Mouse (Mus musculus) right cerebral cortex, postnatal 36 days (tissue): ENCODE results near the gene Pak3.
"Not testable (repeated sequence)": the region's sequence is repeated elsewhere in the genome, so short reads cannot be mapped to it uniquely, and the experiment has no call there.

Source experiments
- DNase-seq, 2 experiments: peaks; one replicate each; pipeline ENCODE4 v3.0.0; 2022; ENCODE audit warnings: low spot score in 2 of 2, mixed read lengths in 1 of 2

Pak3 gene

DNA sequence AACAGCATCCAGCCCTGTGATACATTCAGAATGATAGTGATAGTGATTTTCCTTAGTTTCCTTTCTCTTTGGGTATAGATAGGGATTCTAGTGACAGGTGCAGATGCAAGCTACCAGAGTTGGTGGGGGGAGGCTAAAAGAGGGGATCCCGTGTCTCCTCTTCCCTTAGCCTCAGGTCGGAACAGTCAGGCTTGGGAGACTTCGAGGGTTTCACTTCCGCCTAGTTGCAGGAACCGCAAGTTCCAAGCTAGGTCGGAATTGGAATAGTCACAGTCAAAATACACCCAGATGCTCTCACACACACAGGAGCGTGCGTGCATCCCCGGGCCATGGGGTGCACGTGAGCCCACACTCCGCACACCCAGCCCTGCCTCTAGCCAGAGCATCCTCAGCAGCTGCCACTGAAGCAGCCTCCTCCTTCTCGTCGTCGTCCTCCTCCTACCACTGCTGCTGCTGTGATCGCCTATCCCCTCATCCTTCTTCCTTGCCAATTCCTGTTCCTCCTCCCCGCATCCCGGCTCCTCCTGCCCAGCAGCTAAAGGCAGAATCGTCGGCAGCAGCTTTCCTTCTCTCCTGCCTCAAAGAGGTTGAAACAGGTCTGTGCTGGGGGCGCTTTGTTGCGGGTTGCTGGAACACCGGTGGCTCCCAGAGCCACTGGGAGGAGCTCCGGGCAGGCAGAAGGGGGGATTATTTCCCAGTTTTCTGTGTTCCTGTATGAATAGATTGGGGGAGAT lies at the start of gene Pak3:
Gene Pak3 (plus strand): TSS at position 424 of the 734 bp plus-strand sequence.
- peak; percentile 36 to 50 for DNase-seq

DNA sequence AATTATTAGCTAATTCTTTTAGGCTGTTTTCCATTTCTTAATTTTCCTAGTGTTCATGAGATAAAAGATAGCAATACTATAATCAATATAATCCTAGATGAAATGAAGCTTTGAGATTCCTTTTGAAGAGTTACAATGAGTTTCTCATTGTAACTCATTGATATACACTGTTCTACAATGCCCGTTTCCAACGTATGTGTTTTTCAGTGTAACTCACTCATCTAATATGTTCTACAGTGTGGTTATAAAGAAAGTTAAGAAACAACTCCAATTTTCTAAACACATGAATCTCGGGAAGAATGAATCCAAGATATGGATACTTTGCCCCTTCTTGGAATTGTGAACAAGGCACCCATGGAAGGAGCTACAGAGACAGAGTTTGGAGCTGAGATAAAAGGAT lies 35.5 kb upstream of the Pak3 start:
- peak; percentile 98 to 100 for DNase-seq

DNA sequence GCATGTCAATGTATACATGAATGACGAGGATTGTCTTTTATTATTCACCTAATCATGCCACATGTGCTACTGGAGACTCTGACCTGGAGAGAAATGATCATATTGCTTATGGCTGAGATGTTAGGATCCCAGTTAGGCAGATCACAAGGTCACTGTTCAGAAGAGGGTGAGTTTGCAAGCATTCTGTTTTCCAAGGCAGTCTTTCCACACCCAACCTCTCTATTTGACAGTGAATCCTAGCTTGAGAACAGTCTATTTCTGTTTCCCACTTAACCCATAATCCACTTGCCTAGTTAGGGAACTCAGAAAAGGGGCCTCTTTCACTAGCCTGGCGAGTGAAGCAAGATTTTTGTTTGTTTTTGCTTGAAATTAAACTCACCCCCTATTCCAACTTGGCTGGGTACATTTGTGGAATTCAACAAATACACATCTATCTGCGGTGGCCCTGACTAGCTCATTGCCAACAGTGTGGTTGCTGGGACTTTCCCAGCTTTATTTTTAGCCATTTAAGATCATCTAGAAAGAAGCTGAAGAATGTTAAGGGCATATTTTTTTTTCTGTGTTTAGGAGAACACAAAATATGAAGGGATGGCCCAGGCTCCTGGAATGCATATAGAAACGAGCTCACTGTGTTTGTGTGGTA lies 17.2 kb upstream of the Pak3 start:
- DNase-seq: no peak

DNA sequence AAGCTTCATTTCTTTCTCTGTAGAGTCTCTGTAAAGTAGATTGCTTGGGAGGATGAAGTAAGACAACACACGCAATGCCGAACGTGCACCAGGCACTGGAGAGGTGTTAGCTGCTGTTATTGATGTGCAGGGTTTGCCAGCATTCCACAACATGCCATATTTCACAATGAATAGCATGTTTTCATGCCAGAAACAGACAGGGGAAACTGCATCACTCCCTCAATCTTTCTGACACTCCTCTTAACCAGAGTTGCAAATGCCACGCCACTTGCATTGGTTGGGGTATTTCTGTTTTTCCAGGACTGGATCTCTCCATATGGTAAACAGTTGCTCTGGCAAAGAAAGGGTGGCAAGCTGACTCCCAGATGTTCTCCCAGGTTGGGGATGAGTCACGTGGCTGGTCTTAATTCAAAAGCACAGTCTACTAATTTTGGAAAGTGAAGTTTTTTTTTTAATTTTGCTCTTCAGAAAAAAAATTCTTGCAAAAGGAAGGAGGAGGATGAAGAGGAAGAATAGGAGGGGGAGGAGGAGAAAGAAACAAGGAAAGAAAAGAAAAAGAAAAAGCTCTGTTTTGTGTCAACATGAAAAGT lies 16.5 kb upstream of the Pak3 start:
- no peak for DNase-seq

- DNase-seq: no peak
Measured at GRCm38 (mm10) chrX:143518917-143519316, 526 bp downstream of the Pak3 start.

GRCm38 (mm10) chrX:143519454-143519853 lies 1.1 kb downstream of the Pak3 start:
- not testable (repeated sequence) for DNase-seq

- no peak for DNase-seq
Measured at GRCm38 (mm10) chrX:143520195-143520594, 1.8 kb downstream of the Pak3 start.

DNA sequence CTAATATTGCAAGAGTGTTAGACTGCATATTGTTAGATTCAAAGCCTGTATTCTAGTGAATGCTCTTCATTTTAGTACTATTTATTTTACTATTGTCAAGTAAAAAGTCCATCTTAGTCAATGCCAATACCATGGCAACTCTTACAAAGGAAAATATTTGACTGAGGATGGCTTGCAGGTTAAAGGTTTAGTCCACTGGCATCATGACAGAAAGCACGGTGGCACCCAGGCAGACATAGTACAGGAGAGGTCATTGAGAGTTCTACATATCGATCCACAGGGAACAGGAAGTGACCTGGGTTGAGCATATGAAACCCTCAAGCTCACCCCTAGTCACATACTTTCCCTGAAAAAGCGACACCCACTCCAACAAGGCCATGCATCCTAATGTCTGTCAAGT lies 13.9 kb downstream of the Pak3 start:
- no peak for DNase-seq

GRCm38 (mm10) chrX:143533574-143533973 lies 15.2 kb downstream of the Pak3 start:
- DNase-seq: no peak

- DNase-seq: no peak
Measured at GRCm38 (mm10) chrX:143542756-143543155, 24.4 kb downstream of the Pak3 start.

GRCm38 (mm10) chrX:143543186-143543793 lies 24.9 kb downstream of the Pak3 start:
- no peak for DNase-seq

DNA sequence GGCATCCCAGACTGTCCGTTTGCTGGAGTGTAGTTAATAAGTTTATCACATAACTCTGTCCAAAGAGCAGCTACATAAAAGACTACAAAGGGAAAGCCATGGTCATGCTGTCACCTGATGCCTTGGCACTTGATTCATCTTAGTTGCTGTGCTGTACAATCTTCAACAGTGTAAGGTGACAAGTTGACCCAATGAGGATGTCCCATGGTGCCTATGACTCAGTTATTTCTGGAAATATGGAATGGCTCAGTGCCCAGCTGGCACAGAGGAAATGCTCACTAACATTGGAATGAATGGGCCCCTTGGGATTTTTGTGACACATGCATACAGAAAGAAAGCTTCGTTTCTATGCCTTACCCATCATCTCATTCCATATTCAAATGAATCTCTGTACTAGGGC lies 55.3 kb downstream of the Pak3 start:
- no peak for DNase-seq

- no peak for DNase-seq
Measured at GRCm38 (mm10) chrX:143579925-143580324, 61.5 kb downstream of the Pak3 start.

- DNase-seq: no peak
Measured at GRCm38 (mm10) chrX:143580458-143580959, 62.1 kb downstream of the Pak3 start.

GRCm38 (mm10) chrX:143606877-143607449 lies 88.6 kb downstream of the Pak3 start:
- DNase-seq: no peak

DNA sequence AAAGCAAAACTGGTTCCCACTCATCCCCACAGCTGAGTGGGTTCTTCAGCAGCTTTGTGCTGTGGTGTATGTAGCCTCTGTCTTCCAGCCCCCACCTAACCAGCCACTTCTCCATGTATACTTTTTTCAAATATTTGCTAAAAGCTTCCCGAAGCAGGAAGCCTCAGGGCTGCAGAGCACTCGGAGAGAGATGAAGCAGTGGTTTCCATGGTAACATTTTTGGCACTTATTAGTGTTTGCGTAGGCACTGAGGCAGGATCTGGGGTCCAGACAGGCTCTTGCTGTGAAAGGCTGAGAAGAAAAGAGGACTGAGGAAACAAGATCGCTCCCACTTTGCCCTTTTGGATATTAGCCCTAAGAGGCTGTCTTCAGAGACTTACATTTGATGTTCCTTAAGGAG lies 100.3 kb downstream of the Pak3 start:
- DNase-seq: peak; percentile 4 to 16

DNA sequence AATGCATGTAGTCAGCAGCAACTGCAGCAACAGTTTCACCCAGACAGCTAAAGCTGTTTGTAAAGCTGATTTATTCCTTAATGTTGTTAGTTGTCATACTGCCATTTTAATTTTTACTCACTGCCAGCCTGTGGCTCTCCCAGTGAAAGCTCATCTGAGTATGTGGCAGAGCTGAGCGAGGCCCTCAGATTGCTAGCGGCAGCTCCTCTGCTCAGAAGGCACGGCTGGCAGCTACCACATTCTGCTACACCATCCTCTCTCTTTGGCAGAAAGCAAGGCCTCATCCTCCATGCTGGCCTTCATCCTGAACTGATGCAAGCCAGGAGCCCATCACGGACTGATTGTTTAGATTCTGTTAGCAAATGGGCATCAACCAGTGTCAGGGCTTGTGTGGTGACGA lies 109.4 kb downstream of the Pak3 start:
- DNase-seq: no peak

DNA sequence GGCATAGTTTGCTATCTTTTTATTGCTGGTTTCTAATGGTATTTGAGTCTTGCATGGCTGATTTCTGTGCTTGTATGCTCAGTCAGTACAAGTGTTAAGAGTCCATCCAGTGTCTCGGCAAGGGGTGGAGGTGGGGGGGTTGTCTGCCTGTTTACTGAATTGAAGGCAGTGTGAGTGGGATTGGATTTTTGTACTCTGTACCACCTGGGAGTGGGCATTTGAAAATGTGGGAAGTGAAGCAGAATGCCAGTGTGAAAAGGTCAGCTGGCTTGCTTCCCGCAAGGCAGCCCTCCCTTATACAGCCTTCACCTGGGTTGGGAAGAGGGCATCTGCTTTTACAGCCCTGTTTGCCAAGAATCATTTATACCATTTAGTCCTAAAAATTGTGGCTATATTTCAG lies 125.5 kb downstream of the Pak3 start:
- DNase-seq: no peak

DNA sequence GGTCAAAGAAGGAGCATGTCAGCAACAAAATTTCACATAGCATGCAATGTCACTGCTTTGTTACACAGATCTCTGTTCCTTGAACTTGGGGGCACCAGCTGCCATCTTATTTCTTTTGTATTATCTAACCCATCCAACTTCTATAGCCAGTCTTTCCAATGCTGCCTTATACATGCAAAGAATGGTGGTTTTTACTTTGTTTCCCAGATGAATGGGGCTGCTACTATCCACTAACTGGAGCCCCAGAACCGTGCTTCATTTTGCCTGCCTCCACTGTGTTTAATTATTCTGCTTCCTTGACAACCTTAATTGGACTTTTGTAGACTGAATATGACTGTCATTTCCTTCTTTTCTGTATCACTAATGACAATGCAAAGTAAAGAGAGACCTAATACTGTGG lies 126.4 kb downstream of the Pak3 start:
- no peak for DNase-seq

DNA sequence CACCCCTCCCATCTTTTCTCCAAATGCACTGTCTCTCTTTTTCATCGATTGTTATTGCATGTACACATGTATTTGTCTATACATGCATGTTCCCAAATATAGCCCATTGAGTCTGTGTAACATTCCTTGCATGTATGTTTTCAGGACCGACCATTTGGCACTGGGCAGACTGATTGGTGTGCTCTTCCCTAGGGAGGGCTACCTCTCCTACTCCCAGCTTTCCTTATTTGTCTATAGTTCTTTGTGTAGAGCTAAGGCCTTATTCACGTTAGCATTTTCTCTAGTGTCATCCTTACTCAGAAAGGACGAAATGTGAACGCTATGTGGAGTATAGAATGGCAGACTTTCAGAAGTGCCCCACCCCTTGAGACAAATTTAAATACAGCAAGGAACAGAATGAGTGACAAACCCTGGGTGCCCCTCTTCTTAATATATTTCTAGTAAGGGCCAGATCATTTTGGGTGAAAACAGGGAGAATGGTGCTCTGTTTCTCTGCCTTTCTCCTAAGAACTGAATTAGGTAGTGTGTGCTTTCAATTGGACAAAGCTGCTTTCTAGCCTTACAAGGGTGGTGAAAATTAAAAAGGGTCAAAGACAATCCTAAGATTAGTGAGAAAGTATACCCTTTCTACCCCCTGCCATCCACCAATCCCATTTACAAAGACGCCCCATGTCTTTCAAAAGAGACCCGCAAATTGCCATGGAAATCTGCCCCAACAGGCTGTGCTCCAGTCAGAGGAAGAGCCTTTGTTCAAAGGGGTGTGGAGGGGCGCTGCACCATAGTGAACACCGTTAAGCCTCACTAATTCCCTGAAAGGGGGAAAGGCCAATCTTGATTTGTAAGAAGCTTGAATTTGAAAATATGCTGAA lies 136.2 kb downstream of the Pak3 start:
- DNase-seq: no peak

- DNase-seq: no peak
Measured at GRCm38 (mm10) chrX:143655177-143655492, 136.7 kb downstream of the Pak3 start.
